Mouse (Mus musculus): Measurements from ENCODE around the gene Lyzl4. TPM values are rescaled to one million over a fixed set of nuclear protein-coding genes. Genes with fewer than 3 reads are reported as not detected.

Lyzl4 gene
- polyA plus RNA-seq, 1 experiment from 2014 or later, result 0.29 TPM

- Histone ChIP-seq H3K27me3 (replicated peaks) (no peaks in the 10 kb centered on the region; the same call in 1 of the 2 replicates), H3K27ac (no peak overlapping the region), H3K9me3 (replicated peaks) (peaks cover 5% of the 10 kb centered on the region), H3K9ac (no peak overlapping the region), H3K4me2 (no peak overlapping the region), H3K4me3 (no peak overlapping the region), H3K36me3 (no peaks in the 10 kb centered on the region), H3K4me1 (peaks cover 4% of the 10 kb centered on the region; the same call in 1 of the 2 replicates)
- ATAC-seq, result no peak
- 69% methylated on average over 13 of the region's 13 CpGs for WGBS (ENCODE audit: insufficient replicate concordance)
Measured at GRCm38 (mm10) chr9:121592948-121593550, 48.8 kb downstream of the Lyzl4 start.

- WGBS (ENCODE audit: insufficient replicate concordance), result 42% methylated on average over 2 of the region's 2 CpGs
- ATAC-seq, result no peak
- Histone ChIP-seq H3K4me2 (no peak overlapping the region), H3K4me3 (no peak overlapping the region), H3K4me1 (peaks cover 4% of the 10 kb centered on the region; the same call in 1 of the 2 replicates), H3K9me3 (replicated peaks) (peaks cover 6% of the 10 kb centered on the region), H3K27me3 (replicated peaks) (no peaks in the 10 kb centered on the region), H3K36me3 (no peaks in the 10 kb centered on the region), H3K27ac (no peak overlapping the region), H3K9ac (no peak overlapping the region)
Measured at GRCm38 (mm10) chr9:121589533-121589932, 52.4 kb downstream of the Lyzl4 start.

- Histone ChIP-seq H3K27ac (no peak overlapping the region), H3K9ac (no peak overlapping the region), H3K36me3 (no peaks in the 10 kb centered on the region), H3K27me3 (replicated peaks) (no peaks in the 10 kb centered on the region), H3K4me2 (no peak overlapping the region), H3K4me3 (no peak overlapping the region), H3K4me1 (no peaks in the 10 kb centered on the region), H3K9me3 (replicated peaks) (no peaks in the 10 kb centered on the region)
- WGBS (ENCODE audit: insufficient replicate concordance), result 32% methylated on average over 5 of the region's 5 CpGs
- ATAC-seq, result no peak
Measured at GRCm38 (mm10) chr9:121574380-121574779, 67.5 kb downstream of the Lyzl4 start.

- Histone ChIP-seq H3K9me3 (replicated peaks) (no peaks in the 10 kb centered on the region), H3K4me2 (no peak overlapping the region), H3K4me1 (no peaks in the 10 kb centered on the region), H3K4me3 (no peak overlapping the region), H3K27me3 (replicated peaks) (0 out of 2 replicates have a peak, but pooled peaks cover under 1% of the 10 kb centered on the region), H3K9ac (no peak overlapping the region), H3K27ac (no peak overlapping the region), H3K36me3 (no peaks in the 10 kb centered on the region)
- 32% methylated on average over 1 of the region's 1 CpGs for WGBS (ENCODE audit: insufficient replicate concordance)
- no peak for ATAC-seq
Measured at GRCm38 (mm10) chr9:121568451-121568850, 73.4 kb downstream of the Lyzl4 start.

- Histone ChIP-seq H3K4me1 (no peaks in the 10 kb centered on the region), H3K27ac (no peak overlapping the region), H3K36me3 (no peaks in the 10 kb centered on the region), H3K4me3 (no peak overlapping the region), H3K9ac (no peak overlapping the region), H3K4me2 (no peak overlapping the region), H3K27me3 (replicated peaks) (0 out of 2 replicates have a peak, but pooled peaks cover 4% of the 10 kb centered on the region), H3K9me3 (replicated peaks) (no peaks in the 10 kb centered on the region)
- WGBS (ENCODE audit: insufficient replicate concordance), result 56% methylated on average over 7 of the region's 7 CpGs
- peak; percentile 42; the same call in 1 of the 2 replicates for ATAC-seq
Measured at GRCm38 (mm10) chr9:121566387-121566786, 75.5 kb downstream of the Lyzl4 start.

GRCm38 (mm10) chr9:121563276-121563675 lies 78.6 kb downstream of the Lyzl4 start:
- Histone ChIP-seq H3K4me1 (no peaks in the 10 kb centered on the region), H3K9ac (no peak overlapping the region), H3K36me3 (no peaks in the 10 kb centered on the region), H3K4me2 (no peak overlapping the region), H3K27me3 (replicated peaks) (peaks cover 4% of the 10 kb centered on the region; the same call in 1 of the 2 replicates), H3K4me3 (no peak overlapping the region), H3K27ac (no peak overlapping the region), H3K9me3 (replicated peaks) (no peaks in the 10 kb centered on the region)
- 66% methylated on average over 7 of the region's 7 CpGs for WGBS (ENCODE audit: insufficient replicate concordance)
- ATAC-seq, result no peak

GRCm38 (mm10) chr9:121560515-121560914 lies 81.4 kb downstream of the Lyzl4 start:
- Histone ChIP-seq H3K4me2 (no peak overlapping the region), H3K4me1 (0 out of 2 replicates have a peak, but pooled peaks cover 5% of the 10 kb centered on the region), H3K9me3 (replicated peaks) (no peaks in the 10 kb centered on the region), H3K4me3 (no peak overlapping the region), H3K27me3 (replicated peaks) (peaks cover 4% of the 10 kb centered on the region; the same call in 1 of the 2 replicates), H3K36me3 (no peaks in the 10 kb centered on the region), H3K27ac (no peak overlapping the region), H3K9ac (no peak overlapping the region)
- 62% methylated on average over 7 of the region's 7 CpGs for WGBS (ENCODE audit: insufficient replicate concordance)
- no peak for ATAC-seq

- H3K4me1 ChIP-seq, result 0 out of 2 replicates have a peak, but pooled peaks cover 5% of the 10 kb centered on the region
- no peak for ATAC-seq
- H3K27ac ChIP-seq, result no peak overlapping the region
- H3K4me2 ChIP-seq, result no peak overlapping the region
- no peaks in the 10 kb centered on the region for H3K9me3 ChIP-seq (replicated peaks)
- peaks cover 1% of the 10 kb centered on the region; the same call in 1 of the 2 replicates for H3K27me3 ChIP-seq (replicated peaks)
- no peak overlapping the region for H3K9ac ChIP-seq
- no peaks in the 10 kb centered on the region for H3K36me3 ChIP-seq
- no peak overlapping the region for H3K4me3 ChIP-seq
- WGBS (ENCODE audit: insufficient replicate concordance), result 65% methylated on average over 6 of the region's 6 CpGs
Measured at GRCm38 (mm10) chr9:121558167-121558566, 83.7 kb downstream of the Lyzl4 start.

- Histone ChIP-seq H3K9me3 (replicated peaks) (no peaks in the 10 kb centered on the region), H3K4me2 (no peak overlapping the region), H3K4me1 (0 out of 2 replicates have a peak, but pooled peaks cover 5% of the 10 kb centered on the region), H3K27me3 (replicated peaks) (no peaks in the 10 kb centered on the region; the same call in 1 of the 2 replicates), H3K27ac (no peak overlapping the region), H3K9ac (no peak overlapping the region), H3K4me3 (no peak overlapping the region), H3K36me3 (no peaks in the 10 kb centered on the region)
- WGBS (ENCODE audit: insufficient replicate concordance), result 11% methylated on average over 5 of the region's 5 CpGs
- no peak for ATAC-seq
Measured at GRCm38 (mm10) chr9:121556913-121557312, 85.0 kb downstream of the Lyzl4 start.

GRCm38 (mm10) chr9:121555395-121556000 lies 86.4 kb downstream of the Lyzl4 start:
- H3K4me3 ChIP-seq, result no peak overlapping the region
- ATAC-seq, result no peak
- no peaks in the 10 kb centered on the region; the same call in 1 of the 2 replicates for H3K27me3 ChIP-seq (replicated peaks)
- H3K4me1 ChIP-seq, result 0 out of 2 replicates have a peak, but pooled peaks cover 5% of the 10 kb centered on the region
- H3K4me2 ChIP-seq, result no peak overlapping the region
- H3K27ac ChIP-seq, result no peak overlapping the region
- H3K9ac ChIP-seq, result no peak overlapping the region
- no peaks in the 10 kb centered on the region for H3K36me3 ChIP-seq
- no peaks in the 10 kb centered on the region for H3K9me3 ChIP-seq (replicated peaks)
- WGBS (ENCODE audit: insufficient replicate concordance), result 58% methylated on average over 9 of the region's 9 CpGs

GRCm38 (mm10) chr9:121553643-121554042 lies 88.3 kb downstream of the Lyzl4 start:
- Histone ChIP-seq H3K36me3 (no peaks in the 10 kb centered on the region), H3K4me1 (0 out of 2 replicates have a peak, but pooled peaks cover 5% of the 10 kb centered on the region), H3K4me2 (no peak overlapping the region), H3K9ac (no peak overlapping the region), H3K27me3 (replicated peaks) (no peaks in the 10 kb centered on the region; the same call in 1 of the 2 replicates), H3K27ac (no peak overlapping the region), H3K4me3 (no peak overlapping the region), H3K9me3 (replicated peaks) (no peaks in the 10 kb centered on the region)
- WGBS (ENCODE audit: insufficient replicate concordance), result 44% methylated on average over 4 of the region's 4 CpGs
- ATAC-seq, result no peak

GRCm38 (mm10) chr9:121550327-121550771 lies 91.5 kb downstream of the Lyzl4 start:
- no peak overlapping the region for H3K4me3 ChIP-seq
- no peaks in the 10 kb centered on the region for H3K9me3 ChIP-seq (replicated peaks)
- no peak overlapping the region for H3K4me2 ChIP-seq
- H3K27me3 ChIP-seq (replicated peaks), result no peaks in the 10 kb centered on the region
- no peaks in the 10 kb centered on the region for H3K36me3 ChIP-seq
- ATAC-seq, result no peak
- H3K27ac ChIP-seq, result no peak overlapping the region
- no peaks in the 10 kb centered on the region for H3K4me1 ChIP-seq
- H3K9ac ChIP-seq, result no peak overlapping the region
- whole genome bisulfite sequencing (ENCODE audit: insufficient replicate concordance), result 57% methylated on average over 5 of the region's 5 CpGs

Data from liver, embryonic 12.5 days (tissue).